Mouse (Mus musculus) heart, adult 10 weeks (tissue): ENCODE measurements around the gene Tspyl2. TPM values are rescaled to one million over a fixed set of nuclear protein-coding genes. Genes with fewer than 3 reads are reported as not detected.

ENCODE experiments used
- polyA plus RNA-seq: library from polyadenylated mRNA; stranded (reverse); fragments of 350-450 nt; fragmentation: Illumina TruSeq; extraction: RNeasy Lipid Tissue Mini Kit (QIAGEN cat#74804); gene quantifications from one replicate; pipeline ENCODE4 v1.2.3, GENCODE M21; 2014; ENCODE audit warnings: low read depth, low replicate concordance

Tspyl2 gene
- 24.1 TPM for polyA plus RNA-seq

GRCm38 (mm10) chrX:152342358-152342901, at the start of gene Tspyl2:
Gene Tspyl2, minus strand, starts transcription at chrX:152342425.

GRCm38 (mm10) chrX:152368397-152369273, 26.4 kb upstream of the Tspyl2 start, which contains the start of gene Gpr173:
Gene Gpr173, minus strand, starts transcription at chrX:152368704.

GRCm38 (mm10) chrX:152326996-152327688, 15.1 kb downstream of the Tspyl2 start, which contains the start of gene Kantr:
Gene Kantr, minus strand, starts transcription at chrX:152327495.

Other genes starting within 250 kb of the Tspyl2 start
- gene Iqsec2, start 198.2 kb downstream of the Tspyl2 start, polyA plus RNA-seq = 72.8 TPM
- 31.3 TPM for gene Kdm5c, start 109.4 kb downstream of the Tspyl2 start, polyA plus RNA-seq
- 3.3 TPM for gene Kantr, start 14.9 kb downstream of the Tspyl2 start, polyA plus RNA-seq
- 0.86 TPM for gene Gpr173, start 26.3 kb upstream of the Tspyl2 start, polyA plus RNA-seq
- not detected for gene Cldn34a, start 220.9 kb upstream of the Tspyl2 start, polyA plus RNA-seq